Mouse (Mus musculus): Measurements from ENCODE around the gene Cd83.

DNA sequence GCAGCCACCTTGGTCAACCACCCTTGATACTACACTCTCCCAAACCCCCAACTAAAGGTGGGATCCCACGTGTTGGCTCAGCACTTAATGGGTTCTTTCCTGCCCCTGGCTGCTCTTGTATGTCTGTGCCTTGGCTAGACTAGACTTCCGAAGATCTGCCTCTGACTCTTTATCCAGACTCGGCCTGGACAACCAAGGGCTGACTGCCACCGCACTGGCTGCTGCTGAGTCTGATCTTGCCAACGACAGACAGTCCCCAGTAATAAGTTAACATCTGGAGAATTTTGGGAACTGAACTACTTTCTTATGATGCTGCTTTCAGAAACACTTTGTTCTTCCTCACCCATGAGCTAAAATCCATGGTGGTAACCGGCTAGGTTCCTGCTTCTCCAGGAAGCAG is 26.0 kb downstream of the Cd83 start:
- TF ChIP-seq CTCF (IDR thresholded peaks at IDR 0.05; ENCODE audit: low read depth, low read length) (no peak), GATA1 (IDR thresholded peaks at IDR 0.05; ENCODE audit: borderline replicate concordance, low read length) (no peak), GATA2 (IDR thresholded peaks at IDR 0.05; ENCODE audit: borderline replicate concordance, low read depth, low read length) (no peak), TAL1 (conservative IDR thresholded peaks at IDR 0.05; ENCODE audit: low read depth, low read length) (no peak)
